Mouse (Mus musculus): ENCODE results near the gene Ndufv3.

- TF ChIP-seq CTCF (IDR thresholded peaks at IDR 0.05; ENCODE audit: control insufficient read depth, insufficient read depth, insufficient replicate concordance, low read depth, low read length): no peak
- no peak for TF ChIP-seq POLR2A (IDR thresholded peaks at IDR 0.05; ENCODE audit: control insufficient read depth, low read depth, low read length)
These were observed 56.7 kb downstream of the Ndufv3 start for GRCm38 (mm10) chr17:31576394-31577175.
